Mouse (Mus musculus) brain, adult 2 months (tissue): ENCODE results near the gene Tbc1d22a.
A peak's percentile ranks its signal among the peaks of the same experiment; 100 is the strongest.
"Not testable (repeated sequence)": the region's sequence is repeated elsewhere in the genome, so short reads cannot be mapped to it uniquely, and the experiment has no call there.

Experiments
- DNase-seq: peaks from one replicate; pipeline ENCODE4 v3.0.0; 2011; ENCODE audit warnings: low read depth, low spot score

Tbc1d22a gene

DNA sequence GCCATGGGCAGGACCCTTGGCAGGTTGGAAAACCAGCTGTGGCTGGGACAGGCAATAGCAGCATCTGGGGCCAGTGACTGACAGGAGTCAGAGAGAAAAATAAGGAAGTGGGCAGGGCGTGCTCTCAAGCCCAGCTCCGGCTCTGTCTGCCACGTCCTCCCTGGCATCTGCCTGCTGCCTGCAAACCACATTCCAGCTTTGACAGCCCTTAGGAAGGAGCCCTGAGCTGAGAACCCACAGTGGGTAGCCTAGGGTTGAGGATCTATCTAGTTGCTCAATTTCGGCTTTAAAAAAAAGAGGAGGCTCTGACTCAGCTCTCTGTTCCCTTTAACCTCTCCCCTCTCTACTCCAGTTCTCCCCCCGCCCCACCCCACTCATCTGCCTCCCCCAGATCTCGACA, 11.6 kb upstream of the Tbc1d22a start:
- DNase-seq, result peak; percentile 33

DNA sequence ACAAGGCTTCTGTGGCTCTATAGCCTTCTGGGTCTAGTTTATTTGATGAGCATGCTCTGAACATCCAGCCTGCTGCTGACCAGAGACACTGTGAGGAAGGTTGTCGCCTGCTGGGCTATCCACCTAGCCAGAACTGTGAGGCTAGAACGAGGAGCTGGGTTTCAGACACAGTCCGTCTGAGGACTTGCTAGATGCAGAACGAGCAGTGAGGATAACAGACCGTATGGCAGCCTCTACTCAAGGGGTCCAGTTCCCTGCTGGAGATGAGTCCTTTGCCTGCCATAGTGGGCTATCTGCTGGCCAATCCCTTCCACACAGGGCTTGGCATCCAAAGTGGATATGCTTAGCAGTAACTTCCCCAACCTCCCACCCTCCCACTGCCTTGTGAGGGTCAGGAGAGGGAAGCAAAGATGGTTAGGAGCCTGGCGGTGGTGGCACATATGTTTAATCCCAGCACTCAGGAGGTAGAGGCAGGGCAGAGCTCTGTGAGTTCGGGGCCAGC, 10.9 kb upstream of the Tbc1d22a start:
- no peak for DNase-seq

DNA sequence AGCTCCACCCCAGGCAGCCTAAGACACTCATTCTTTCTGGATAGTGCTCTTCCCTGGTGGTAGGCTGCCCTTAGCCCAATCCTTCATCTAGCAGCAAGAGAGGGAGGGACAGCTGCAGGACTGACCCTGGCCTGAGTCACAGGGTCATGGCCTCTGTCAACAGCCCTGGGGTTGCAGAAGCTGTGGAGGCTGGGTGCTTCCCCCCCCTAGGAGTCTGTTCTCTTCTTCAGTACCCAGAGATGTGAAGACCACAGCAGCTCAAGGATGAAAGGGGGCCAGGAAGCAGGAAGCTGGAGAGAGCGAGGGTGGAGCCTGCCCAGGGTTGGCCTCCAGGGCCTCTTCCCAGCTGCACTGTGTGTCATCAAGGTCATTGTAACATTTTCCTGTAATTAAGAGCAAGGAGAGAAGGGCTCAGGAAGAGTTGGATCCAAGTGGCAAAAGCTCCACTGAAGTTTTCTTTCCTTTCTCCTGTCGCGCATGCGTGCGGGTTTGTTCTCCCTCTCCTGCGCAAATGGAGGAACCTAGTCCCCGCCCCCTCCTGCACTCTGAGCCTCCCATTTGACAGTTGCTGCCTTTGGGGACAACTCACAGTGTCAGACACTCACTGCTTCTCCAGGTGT, 10.2 kb upstream of the Tbc1d22a start:
- DNase-seq, result no peak

DNA sequence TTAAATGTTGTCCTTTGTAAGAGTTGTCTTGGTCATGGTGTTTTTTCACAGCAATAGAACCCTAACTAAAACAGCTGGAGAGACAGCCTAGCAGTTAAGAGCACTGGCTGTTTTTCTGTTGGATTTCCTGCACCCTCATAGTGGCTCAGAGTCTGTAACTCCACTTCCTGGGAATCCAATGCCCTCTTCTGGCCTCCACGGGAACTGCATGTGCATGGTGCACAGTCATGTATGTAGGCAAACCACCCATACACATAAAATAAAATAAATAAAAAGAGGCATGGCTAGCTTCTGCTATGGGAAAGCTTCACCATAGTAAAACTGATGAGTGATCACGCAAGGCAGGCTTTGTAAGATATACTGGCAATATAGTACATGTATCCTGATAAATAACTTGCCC, 9.0 kb upstream of the Tbc1d22a start:
- peak; percentile 63 for DNase-seq

DNA sequence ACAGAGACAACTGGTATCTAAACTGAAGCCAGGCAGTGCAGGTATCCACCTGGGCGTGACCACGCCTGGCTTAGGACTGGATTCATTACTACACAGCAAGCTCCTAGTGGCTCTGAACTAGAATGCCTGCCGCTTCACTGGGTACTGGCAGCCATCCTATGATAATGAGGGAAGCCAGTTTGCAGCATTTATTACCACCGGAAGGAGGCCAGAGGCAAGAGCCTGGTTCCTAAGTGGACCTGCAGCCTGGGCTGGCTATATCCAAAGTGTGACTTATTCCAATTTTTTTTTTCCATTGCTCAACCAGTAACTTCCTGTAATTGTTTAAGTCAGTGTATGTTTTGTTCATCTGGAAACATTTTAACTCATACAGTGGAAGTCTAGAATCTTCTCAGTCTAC, 7.9 kb upstream of the Tbc1d22a start:
- no peak for DNase-seq

DNA sequence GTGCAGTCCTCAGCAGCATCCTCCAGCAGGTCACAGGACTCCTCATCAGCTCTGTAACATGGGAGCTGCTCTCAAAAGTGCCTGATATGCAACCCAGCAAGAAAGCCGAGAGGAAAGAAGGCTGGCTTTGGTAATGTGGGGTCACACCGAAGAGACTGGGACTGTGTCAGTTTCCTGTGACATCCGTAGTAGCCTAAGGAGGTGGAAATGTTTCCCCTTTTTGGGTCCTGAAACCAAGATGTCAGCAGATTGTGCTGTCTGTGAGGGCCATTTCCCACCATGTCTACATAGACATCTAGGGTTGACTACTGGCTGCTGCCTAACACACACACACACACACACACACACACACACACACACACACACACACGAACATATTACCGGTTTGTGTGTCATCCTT, 2.1 kb upstream of the Tbc1d22a start:
- not testable (repeated sequence) for DNase-seq

DNA sequence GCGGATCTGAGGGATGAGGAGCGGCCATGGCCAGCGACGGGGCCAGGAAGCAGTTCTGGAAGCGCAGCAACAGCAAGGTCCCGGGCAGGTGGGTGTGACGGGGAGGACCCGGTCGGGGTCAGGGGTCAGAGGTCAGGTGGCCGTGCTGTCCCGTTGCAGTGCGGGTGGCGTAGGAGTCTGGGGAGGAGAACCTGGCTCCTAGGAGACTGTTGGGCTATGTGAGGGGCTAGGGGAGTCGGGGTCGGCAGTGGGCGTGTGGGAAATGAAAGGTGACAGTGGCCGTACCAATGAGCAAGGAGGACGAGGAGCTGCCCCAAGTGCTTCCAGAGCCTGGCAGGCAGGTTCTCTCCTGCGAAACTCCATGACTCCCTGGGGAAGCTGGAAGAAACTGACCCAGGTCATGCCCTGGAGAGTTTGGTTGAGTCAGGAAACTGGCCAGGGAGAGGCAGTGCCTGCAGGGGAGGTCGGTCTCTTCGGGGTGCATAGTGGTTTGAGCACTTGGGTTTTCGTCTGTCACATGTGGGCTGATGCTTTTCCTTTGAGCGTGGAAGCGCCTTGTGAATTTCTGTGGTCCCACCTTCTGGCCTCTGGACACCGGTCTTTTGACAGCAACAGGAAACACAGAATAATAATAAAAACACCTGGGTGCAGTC, 416 bp downstream of the Tbc1d22a start:
- no peak for DNase-seq

DNA sequence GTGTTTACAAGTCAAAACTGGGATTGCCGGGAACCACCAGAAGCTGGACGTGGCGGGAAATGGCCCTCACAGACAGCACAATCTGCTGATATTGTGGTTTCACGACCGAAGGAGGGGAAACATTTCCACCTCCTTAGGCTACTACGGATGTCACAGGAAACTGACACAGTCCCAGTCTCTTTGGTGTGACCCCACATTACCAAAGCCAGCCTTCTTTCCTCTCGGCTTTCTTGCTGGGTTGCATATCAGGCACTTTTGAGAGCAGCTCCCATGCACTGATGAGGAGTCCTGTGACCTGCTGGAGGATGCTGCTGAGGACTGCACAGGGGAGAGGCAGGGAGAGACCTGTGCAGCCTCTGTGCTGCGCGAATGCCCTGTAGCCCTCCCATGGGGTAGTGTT, 2.4 kb downstream of the Tbc1d22a start:
- not testable (repeated sequence) for DNase-seq

DNA sequence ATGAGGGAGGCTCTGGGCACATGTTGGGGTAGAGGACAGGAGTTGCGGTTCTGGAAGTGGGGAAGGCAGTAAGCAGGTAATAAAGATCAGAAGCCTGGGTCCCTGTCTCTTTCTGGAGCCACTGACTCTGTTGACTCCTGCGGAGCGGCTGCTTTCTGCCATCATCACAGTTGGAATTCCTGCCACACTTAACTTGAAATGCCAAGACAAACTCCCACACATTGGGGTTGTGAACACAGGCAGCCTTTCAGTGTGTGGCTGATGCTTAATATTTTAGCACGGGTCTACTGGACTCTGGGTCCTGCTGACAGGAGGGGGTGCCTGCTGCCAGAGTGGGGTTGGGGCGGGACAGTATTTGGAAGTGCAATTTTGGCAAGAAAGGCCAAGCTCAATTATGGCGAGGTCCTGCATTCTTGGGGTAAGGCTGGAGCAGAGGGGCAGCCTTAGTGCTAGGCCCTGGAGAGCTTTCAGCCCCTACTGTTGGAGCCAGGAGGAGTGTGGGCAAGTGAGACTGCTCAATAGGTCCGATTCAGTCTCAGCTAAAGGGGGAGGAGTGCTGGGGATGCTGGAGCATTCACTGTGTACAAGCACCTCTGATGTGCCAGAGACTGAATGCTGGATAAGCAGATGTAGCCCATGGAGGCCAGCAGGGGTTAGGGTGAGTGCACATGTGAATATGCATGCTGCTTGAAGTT, 5.4 kb downstream of the Tbc1d22a start:
- DNase-seq, result peak; percentile 76

DNA sequence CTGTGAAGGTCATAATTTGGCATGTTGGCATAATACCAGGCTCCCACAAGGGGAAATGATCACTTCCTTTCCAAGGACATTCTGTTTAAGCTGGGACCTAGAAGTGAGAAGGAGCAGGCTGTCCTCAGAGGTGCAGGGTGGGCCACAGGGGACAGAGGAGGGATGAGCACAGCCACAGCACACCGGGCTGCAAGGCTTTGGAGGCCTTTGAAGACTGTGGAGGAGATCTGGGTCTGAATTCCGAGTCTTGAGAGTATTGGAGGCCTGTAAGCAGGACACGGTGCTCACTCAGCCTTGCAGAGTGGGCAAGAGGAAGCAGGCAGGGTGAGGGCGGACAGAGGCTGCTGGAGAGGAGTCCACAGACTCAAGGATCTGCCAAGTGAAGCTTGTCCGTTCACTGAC, 6.0 kb downstream of the Tbc1d22a start:
- DNase-seq, result no peak

DNA sequence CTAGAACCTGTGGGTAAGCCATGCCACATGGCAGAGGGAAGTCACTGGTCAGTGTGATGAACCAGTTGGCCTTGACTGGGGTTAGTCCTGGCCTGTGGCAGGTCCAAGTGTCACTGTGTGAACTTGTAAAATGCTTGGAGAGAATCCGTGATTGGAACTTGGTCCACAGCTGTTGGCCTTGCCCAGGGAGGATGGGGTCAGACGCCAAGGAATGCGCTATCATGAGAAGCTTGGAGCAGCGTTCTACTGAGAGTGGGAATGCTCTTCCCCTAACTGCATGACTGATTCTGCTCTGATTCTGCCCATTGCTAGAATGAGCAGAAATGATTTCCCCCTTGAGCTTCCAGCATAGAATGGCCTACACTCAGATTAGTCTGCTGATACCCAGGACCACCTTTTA, 6.5 kb downstream of the Tbc1d22a start:
- DNase-seq, result no peak

DNA sequence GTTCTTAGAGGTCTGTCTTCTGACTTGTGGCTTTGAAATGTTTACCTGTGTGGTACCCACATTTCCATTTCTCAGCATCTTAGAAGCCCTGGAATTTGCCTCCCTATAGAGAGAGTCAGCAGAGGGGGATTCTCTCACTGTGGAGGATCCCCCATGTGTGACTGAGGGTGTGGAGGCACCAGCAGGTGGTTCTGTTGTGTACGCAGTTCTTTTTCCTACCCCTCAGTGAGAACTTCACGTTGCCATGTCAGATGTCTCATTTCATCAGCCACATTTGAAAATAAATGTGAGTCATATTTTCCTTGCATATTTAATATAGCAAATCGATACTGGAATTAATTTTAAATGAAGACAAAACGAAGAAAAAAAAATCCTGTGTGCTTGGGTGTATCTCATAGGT, 7.1 kb downstream of the Tbc1d22a start:
- no peak for DNase-seq

DNA sequence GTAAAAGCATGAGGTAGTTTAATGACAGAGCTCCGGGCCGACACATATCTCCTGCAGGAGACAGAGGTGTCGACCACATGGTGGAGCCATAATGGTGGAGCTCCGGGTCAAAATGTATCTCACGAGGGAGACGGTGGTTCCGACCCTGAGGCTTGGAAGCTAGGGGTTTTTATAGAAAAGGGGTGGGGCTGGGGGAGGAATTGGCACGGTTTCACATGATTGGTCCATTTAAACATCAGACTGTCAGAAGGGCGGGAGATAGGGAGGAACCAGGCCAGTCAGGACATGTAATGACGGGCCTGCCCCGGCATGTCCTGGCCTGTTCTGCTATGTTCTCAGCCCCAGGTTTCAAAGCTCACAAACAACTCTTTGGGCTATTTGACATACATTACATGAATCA, 7.6 kb downstream of the Tbc1d22a start:
- not testable (repeated sequence) for DNase-seq

DNA sequence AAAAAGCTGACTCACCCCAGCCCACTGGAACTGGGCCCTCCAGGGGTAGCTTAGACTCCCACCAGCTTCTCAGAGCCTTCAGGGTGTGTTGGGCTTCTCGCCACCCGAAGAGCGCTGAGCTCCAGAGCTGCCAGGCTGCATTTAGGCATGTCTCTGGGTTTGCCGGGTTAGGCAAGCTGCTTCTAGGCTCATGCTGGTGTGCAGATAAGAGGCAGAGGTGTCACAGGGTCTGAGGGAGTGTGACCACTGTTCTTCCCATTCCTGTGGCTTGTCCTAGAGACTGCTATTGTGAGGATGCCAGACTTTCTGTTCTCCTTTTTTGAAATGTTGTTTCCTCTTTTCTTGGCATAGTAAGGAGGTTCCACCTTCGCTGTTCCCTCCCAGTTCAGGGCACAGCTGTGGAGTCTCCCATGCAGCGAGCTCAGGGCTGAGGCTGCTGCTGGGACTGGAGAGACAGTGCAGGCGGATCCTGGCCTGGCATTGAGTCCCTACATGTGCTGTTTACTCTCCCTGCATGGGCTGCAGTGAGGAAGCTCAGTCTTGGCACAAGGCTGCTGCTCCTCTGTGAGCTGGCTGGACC, 10.8 kb downstream of the Tbc1d22a start:
- peak; percentile 84 for DNase-seq

DNA sequence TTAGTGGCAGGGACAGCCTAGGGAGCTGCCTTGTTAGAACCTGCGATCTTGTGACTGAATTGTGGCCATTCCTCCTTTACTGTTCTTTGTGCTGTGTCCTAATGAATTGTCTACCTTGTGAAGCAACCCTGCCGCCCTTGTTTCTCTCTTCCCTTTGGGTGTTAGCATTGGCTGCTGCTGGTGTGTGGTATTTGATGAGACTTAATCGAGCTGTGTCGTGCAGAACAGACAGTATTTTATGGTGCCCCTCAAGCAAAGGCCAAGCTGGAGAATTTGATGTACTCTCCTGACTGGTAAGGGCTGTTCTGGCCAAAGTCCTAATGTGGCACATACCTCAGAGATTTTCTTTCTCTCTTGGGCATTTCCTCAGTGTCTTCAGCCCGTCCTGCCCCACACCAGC, 12.0 kb downstream of the Tbc1d22a start:
- DNase-seq, result no peak

DNA sequence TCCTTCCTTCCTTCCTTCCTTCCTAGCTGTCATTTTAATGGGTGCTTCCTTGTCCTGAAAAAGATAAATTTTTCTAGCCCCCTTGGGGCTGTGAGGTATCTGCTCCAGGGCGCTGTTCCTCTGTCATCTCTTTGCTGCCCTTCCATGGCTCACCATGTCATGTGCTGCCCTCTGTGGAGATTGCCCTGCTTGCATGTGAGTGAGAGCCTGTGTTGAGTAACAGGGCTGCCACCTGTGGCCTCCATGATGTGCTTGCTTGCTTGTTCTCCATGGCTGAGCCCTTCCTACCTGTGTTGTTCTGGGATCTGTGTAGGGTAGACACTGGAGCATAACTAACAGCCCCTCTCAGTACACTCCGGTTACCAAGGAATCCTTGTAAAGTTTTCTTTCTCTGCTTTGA, 12.7 kb downstream of the Tbc1d22a start:
- no peak for DNase-seq

DNA sequence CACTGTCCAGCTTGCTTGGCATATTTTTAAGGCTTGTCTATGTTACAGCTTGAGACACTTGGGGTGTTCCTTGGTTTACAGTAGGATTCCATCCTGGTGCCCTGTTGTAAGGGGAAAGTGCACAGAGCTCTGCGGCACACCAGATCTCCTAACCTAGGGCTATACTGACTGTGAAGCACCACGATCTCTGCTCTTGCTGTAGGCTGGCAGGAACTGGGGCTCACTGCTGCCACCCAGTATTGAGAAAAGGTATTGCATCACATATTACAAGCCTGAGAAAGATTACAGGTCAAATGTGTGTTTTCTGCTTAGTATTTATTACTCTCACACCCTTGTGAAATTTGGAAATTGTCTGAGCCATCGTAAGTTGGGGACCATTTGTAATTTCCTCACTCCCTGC, 13.9 kb downstream of the Tbc1d22a start:
- peak; percentile 80 for DNase-seq

DNA sequence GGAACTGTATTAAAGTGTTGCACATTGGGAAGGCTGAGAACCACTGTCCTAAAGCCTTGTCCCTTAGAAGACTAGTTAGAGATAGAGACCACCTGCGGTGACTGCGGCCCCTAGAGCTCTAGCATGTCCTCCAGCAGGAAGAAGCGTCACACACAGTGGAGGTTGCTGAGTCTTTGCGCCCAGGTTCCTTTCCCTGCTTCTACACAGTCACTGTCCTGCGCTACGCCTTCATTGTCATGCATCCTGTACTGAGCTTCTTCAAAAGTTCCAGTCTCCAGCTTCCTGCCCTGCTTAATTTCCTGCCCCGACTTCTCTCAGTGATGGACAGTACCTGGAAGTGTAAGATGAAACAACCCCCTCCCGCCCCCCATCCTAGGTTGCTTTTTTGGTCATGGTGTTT, 14.8 kb downstream of the Tbc1d22a start:
- no peak for DNase-seq

DNA sequence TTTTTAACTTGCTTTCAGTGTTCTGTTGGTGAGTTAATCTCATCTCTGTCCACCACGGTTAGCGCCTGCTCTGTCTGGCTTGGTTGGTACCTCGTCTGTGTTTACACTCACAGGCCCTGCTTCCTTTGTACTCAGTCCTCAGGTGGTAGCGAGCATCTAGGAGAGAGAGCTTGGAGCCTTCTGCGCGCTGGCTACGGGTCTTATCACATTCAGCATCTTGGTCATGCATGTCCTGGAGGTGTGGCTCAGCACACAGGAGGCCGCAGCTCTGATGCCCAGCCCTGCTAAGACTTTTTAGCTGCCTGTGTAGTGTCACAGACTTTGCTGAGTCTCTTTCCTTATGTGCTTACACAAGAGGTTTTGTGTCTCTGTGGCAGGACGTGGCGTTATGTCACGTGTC, 15.4 kb downstream of the Tbc1d22a start:
- no peak for DNase-seq

DNA sequence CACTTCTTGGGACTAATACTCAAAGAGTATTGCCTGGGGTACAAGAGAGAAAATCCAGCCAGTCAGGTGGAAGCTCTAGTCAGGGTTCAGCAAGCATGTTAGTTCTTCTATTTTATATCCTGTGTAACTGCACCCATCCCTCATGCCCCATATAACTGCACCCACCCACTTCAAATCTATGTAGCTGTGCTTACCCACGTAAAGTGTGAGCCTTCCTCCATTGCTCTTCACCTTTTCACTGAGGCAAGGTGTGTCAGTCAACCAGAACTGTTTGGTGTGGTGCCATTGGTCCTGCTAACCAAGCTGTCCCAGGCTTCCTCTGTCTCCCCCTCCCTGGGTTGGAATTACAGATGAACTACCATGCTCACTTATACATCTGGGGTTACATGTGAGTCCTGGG, 16.9 kb downstream of the Tbc1d22a start:
- DNase-seq, result no peak

DNA sequence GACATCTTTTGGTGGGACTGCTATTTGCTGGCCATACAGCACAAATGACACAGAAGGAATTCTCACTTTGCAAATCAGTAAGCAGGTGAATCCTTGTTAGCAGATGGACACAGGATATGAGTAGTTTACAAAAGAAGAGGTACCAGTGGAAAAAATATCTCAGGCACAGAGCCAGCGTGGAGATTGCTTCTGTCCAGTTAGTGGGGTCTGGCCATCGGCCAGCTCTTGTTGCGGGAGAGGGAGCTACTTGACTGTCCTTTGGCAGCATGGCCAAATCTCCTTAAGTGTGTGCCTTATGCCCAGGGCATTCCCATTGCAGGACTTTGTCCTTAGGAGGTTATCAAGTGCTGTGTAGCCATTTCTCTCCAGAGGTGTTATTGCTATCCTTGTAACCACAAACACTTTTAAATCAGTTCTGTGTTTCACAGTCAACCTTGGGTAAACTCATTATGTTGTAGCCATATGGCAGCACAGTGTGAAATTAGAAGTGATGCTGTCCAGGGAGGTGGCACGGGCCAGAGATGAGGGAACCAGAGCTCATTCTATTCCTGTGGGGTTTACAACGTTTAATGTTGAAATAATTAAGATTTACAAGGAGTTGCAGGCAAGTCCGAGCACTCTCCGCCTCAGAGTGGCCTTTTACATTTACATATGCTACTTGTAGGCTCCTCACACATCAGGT, 17.7 kb downstream of the Tbc1d22a start:
- peak; percentile 98 for DNase-seq

DNA sequence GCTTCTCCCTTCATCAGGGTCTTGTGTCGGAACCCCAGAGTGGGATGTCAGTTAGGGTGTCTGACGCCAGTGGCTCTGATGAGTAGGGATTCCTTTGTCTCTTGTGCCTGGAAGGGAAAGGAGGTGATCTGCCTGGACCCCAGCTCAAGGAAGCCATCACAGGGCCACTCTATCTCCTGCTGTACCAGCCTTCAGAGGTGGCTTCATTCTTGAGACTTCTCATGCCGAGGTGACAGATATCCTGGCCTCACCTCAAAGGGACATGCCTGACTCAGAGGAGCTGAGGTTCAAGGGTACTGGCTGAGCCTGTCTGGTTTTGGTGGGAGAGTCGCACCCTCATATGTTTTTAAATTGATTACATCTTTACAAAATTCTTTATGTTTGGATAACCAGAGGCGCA, 19.7 kb downstream of the Tbc1d22a start:
- DNase-seq, result no peak
